Mouse (Mus musculus) cerebellum, adult 11-12 months (tissue): ENCODE measurements around the gene Alox12.

Experiments
- DNase-seq: peaks from one replicate; pipeline ENCODE4 v3.0.0; 2022

The Alox12 gene

GRCm38 (mm10) chr11:70219873-70220272 lies 35.3 kb downstream of the Alox12 start:
- no peak for DNase-seq

GRCm38 (mm10) chr11:70218741-70219470 lies 36.2 kb downstream of the Alox12 start:
- peak; percentile 59 for DNase-seq

GRCm38 (mm10) chr11:70218039-70218438 lies 37.1 kb downstream of the Alox12 start:
- DNase-seq = no peak

GRCm38 (mm10) chr11:70216103-70216502 lies 39.0 kb downstream of the Alox12 start:
- peak; percentile 47 for DNase-seq

GRCm38 (mm10) chr11:70215301-70215700 lies 39.9 kb downstream of the Alox12 start:
- DNase-seq = peak; percentile 77

- DNase-seq = no peak
Measured at GRCm38 (mm10) chr11:70214856-70215209, 40.3 kb downstream of the Alox12 start.

- peak; percentile 80 for DNase-seq
Measured at GRCm38 (mm10) chr11:70214191-70214855, 40.8 kb downstream of the Alox12 start.

- peak; percentile 90 for DNase-seq
Measured at GRCm38 (mm10) chr11:70213736-70214135, 41.4 kb downstream of the Alox12 start.

GRCm38 (mm10) chr11:70212896-70213295 lies 42.3 kb downstream of the Alox12 start:
- peak; percentile 71 for DNase-seq

GRCm38 (mm10) chr11:70212423-70212822 lies 42.7 kb downstream of the Alox12 start, which contains the start of gene Slc16a11:
Gene Slc16a11 (plus strand): TSS chr11:70212752.
- peak; percentile 61 for DNase-seq

- no peak for DNase-seq
Measured at GRCm38 (mm10) chr11:70211972-70212371, 43.2 kb downstream of the Alox12 start.

- no peak for DNase-seq
Measured at GRCm38 (mm10) chr11:70210681-70211080, 44.5 kb downstream of the Alox12 start.

GRCm38 (mm10) chr11:70208778-70209388 lies 46.3 kb downstream of the Alox12 start:
- no peak for DNase-seq

- DNase-seq = no peak
Measured at GRCm38 (mm10) chr11:70207283-70207682, 47.9 kb downstream of the Alox12 start.

- DNase-seq = no peak
Measured at GRCm38 (mm10) chr11:70206801-70207200, 48.4 kb downstream of the Alox12 start.

GRCm38 (mm10) chr11:70201691-70202090 lies 53.5 kb downstream of the Alox12 start:
- DNase-seq = peak; percentile 62

- no peak for DNase-seq
Measured at GRCm38 (mm10) chr11:70200036-70200608, 55.0 kb downstream of the Alox12 start.

GRCm38 (mm10) chr11:70199107-70199506 lies 56.0 kb downstream of the Alox12 start:
- DNase-seq = no peak

- DNase-seq = no peak
Measured at GRCm38 (mm10) chr11:70198332-70198731, 56.8 kb downstream of the Alox12 start.

GRCm38 (mm10) chr11:70193354-70194285 lies 61.5 kb downstream of the Alox12 start:
- DNase-seq = no peak

GRCm38 (mm10) chr11:70192157-70192556 lies 63.0 kb downstream of the Alox12 start:
- DNase-seq = no peak
